Mouse (Mus musculus): Measurements from ENCODE around the gene Tns3. TPM values are rescaled to one million over a fixed set of nuclear protein-coding genes. Genes with fewer than 3 reads are reported as not detected.
A peak's percentile ranks its signal among the peaks of the same experiment; 100 is the strongest.

Gene Tns3
- polyA plus RNA-seq, 1 experiment, result 23.4 TPM

DNA sequence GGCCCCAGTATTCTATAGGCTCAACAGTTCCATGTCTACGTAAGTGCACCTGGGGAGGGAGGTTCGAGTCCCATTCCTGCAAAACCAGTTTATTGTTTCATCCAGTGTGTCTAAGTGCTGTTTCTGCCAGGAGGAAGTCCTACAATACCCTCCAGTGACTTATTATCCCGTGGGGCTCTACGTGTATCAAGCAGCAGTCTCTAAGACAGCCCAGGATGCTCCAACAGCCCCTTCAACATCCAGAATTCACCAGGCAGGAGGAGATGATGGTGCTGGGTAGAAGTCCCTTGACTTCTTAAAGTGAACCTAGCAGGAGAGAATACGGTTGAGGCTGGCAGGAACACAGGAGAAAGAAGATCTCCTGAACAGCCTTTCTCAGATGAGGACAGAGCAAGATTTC is 462 bp upstream of the Tns3 start:
- TF ChIP-seq TCF12 (IDR thresholded peaks at IDR 0.05; ENCODE audit: insufficient read depth, poor library complexity, severe bottlenecking) (no peak), POLR2AphosphoS2 (IDR thresholded peaks at IDR 0.05; ENCODE audit: insufficient read length, low read depth) (no peak), MYOG (IDR thresholded peaks at IDR 0.05; ENCODE audit: control insufficient read depth in 1 of 3, insufficient read depth in 1 of 3, insufficient read length in 2 of 3, low read depth in 2 of 3) (no peak), REST (IDR thresholded peaks at IDR 0.05; ENCODE audit: insufficient read depth, insufficient read length) (no peak), TCF3 (IDR thresholded peaks at IDR 0.05; ENCODE audit: insufficient read length, low read depth) (no peak), MAX (IDR thresholded peaks at IDR 0.05; ENCODE audit: low read depth) (no peak), USF1 (IDR thresholded peaks at IDR 0.05; ENCODE audit: low read depth) (no peak), SRF (IDR thresholded peaks at IDR 0.05; ENCODE audit: control insufficient read depth, insufficient read length, low read depth) (no peak), E2F4 (IDR thresholded peaks at IDR 0.05; ENCODE audit: insufficient read depth) (no peak), MYOD1 (IDR thresholded peaks at IDR 0.05; ENCODE audit: control insufficient read depth in 1 of 3, insufficient read length in 2 of 3, low read depth in 2 of 3) (no peak), CEBPB (IDR thresholded peaks at IDR 0.05; ENCODE audit: insufficient read depth, poor library complexity, severe bottlenecking) (no peak), POLR2A (IDR thresholded peaks at IDR 0.05; ENCODE audit: insufficient read length, low read depth) (no peak)
- Histone ChIP-seq H3K4me3 (peak overlapping the region; percentile 82), H3K27me3 (ENCODE audit: control insufficient read depth, insufficient read depth, insufficient read length) (no peaks in the 10 kb centered on the region), H3K36me3 (ENCODE audit: control insufficient read depth, insufficient read depth) (no peaks in the 10 kb centered on the region), H3K4me2 (ENCODE audit: low read depth) (peak overlapping the region; percentile 71), H3K79me2 (ENCODE audit: control insufficient read depth, insufficient read depth) (peaks cover 42% of the 10 kb centered on the region), H3ac (ENCODE audit: control insufficient read depth, insufficient read length) (peak overlapping the region; percentile 72)

DNA sequence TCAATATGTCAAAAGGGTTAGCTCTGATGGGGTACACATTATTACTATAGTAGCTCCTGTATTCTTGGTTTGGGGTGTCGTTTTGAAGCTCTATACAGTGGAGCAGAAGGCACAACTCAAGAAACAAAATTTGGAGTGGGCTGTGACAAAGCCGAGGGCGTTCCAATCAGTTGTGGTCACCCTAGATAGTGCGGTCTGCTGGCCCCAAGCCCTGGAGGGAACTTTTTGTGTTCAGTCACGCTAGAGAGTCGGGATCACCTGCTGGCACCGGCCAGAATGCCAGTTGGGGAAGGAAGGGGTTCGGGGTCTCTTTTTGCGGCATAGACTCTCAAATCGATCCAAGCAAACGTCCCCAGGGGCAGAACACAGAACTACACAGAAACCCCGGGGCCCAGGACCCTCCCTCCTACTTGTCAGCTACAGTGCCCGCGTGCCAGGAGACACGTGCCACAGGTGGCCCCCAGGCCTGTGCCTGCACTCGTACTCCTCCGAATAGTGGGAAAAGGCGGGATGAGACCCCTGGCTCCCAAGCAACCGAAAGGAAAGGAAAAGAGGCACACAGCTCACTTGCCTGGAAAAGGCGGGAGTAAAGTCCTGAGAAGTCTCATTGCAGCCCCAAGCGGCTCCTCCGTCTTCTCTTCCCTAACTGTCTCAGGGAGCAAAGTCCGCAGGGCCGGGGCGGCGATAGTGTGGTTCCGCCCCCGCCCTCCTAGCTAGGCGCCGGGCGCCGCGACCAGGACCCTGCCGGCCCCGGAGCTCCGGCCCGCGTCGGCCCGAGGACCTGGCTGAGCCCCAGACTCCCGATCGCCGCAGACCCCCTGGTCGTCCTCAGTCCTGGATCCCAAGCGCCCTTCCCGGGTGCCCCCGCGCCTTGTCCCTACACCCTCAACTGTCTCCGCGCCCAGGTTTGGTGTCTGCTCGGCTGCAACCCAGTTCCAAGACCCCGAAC is 617 bp downstream of the Tns3 start:
- Histone ChIP-seq H3K4me3 (peak overlapping the region; percentile 82), H3K79me2 (ENCODE audit: control insufficient read depth, insufficient read depth) (peaks cover 53% of the 10 kb centered on the region), H3K4me2 (ENCODE audit: low read depth) (peak overlapping the region; percentile 71), H3ac (ENCODE audit: control insufficient read depth, insufficient read length) (peak overlapping the region; percentile 72), H3K27me3 (ENCODE audit: control insufficient read depth, insufficient read depth, insufficient read length) (no peaks in the 10 kb centered on the region), H3K36me3 (ENCODE audit: control insufficient read depth, insufficient read depth) (no peaks in the 10 kb centered on the region)
- TF ChIP-seq POLR2A (IDR thresholded peaks at IDR 0.05; ENCODE audit: insufficient read length, low read depth) (peak; percentile 5), REST (IDR thresholded peaks at IDR 0.05; ENCODE audit: insufficient read depth, insufficient read length) (no peak)

DNA sequence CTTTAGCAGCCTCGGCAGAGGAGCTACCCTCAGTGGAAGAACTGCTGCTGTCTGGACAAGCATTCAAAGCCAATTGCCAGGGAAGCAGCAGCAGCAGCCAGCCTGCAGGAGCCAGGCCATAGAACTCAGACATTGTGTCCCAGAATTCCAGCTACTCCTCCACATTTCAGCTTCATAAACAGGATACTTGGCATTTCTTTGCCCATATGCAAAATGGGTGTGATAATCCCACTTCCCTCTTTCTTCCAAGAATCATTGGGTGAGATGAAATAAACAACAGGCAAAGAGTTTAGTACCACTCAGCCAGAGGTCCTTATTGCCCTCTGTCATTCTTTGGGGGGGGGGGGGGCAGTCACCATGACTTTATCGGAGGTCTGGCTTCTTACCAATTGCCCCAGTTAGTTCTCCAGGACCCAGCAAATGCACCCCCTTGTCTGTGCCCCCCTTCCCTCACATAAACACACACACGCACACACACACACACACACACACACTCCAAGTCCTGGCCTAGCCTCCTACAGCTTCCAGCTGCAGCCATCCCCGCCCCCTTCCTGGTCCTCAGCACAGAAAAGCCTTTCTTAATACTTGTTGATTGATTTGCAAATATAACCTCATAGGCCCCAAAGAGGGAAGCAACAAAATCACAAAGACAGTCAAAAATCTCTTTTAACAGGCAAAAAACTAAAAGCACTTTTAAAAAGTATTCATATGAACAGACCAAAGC is 1.5 kb downstream of the Tns3 start:
- Histone ChIP-seq H3K79me2 (ENCODE audit: control insufficient read depth, insufficient read depth) (peaks cover 61% of the 10 kb centered on the region), H3K36me3 (ENCODE audit: control insufficient read depth, insufficient read depth) (no peaks in the 10 kb centered on the region), H3ac (ENCODE audit: control insufficient read depth, insufficient read length) (peak overlapping the region; percentile 72), H3K4me3 (peak overlapping the region; percentile 82), H3K27me3 (ENCODE audit: control insufficient read depth, insufficient read depth, insufficient read length) (no peaks in the 10 kb centered on the region), H3K4me2 (ENCODE audit: low read depth) (peak overlapping the region; percentile 71)
- TF ChIP-seq E2F4 (IDR thresholded peaks at IDR 0.05; ENCODE audit: insufficient read depth) (no peak), CEBPB (IDR thresholded peaks at IDR 0.05; ENCODE audit: insufficient read depth, poor library complexity, severe bottlenecking) (no peak)

DNA sequence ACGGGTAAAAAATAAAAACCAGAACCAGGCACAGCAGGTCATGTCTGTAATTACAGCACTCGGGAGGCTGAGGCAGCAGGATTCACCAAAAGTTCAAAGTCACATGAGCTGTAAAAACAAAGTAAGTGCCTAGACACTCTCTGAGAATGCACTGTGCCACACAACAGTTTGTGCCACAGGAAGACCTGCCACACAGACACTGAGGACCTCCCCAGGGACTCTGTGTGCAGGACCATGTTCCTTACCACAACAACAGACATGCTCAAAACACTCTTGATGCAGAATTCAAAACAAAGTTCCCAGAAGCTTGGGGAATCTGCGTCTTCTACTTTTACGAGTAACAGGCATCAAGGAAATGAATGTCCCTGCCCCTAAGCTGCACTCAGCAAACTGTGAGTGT is 3.4 kb downstream of the Tns3 start:
- TF ChIP-seq MAX (IDR thresholded peaks at IDR 0.05; ENCODE audit: low read depth), result no peak
- no peak for TF ChIP-seq MYOD1 (IDR thresholded peaks at IDR 0.05; ENCODE audit: control insufficient read depth in 1 of 3, insufficient read length in 2 of 3, low read depth in 2 of 3)
- no peak for TF ChIP-seq E2F4 (IDR thresholded peaks at IDR 0.05; ENCODE audit: insufficient read depth)
- TF ChIP-seq REST (IDR thresholded peaks at IDR 0.05; ENCODE audit: insufficient read depth, insufficient read length), result no peak
- no peak for TF ChIP-seq SRF (IDR thresholded peaks at IDR 0.05; ENCODE audit: control insufficient read depth, insufficient read length, low read depth)
- TF ChIP-seq POLR2AphosphoS2 (IDR thresholded peaks at IDR 0.05; ENCODE audit: insufficient read length, low read depth), result no peak
- no peak for TF ChIP-seq TCF3 (IDR thresholded peaks at IDR 0.05; ENCODE audit: insufficient read length, low read depth)
- no peak for TF ChIP-seq USF1 (IDR thresholded peaks at IDR 0.05; ENCODE audit: low read depth)
- Histone ChIP-seq H3K4me2 (ENCODE audit: low read depth) (no peak overlapping the region), H3K27me3 (ENCODE audit: control insufficient read depth, insufficient read depth, insufficient read length) (no peaks in the 10 kb centered on the region), H3K4me3 (no peak overlapping the region), H3K79me2 (ENCODE audit: control insufficient read depth, insufficient read depth) (peaks cover 80% of the 10 kb centered on the region), H3ac (ENCODE audit: control insufficient read depth, insufficient read length) (no peak overlapping the region), H3K36me3 (ENCODE audit: control insufficient read depth, insufficient read depth) (no peaks in the 10 kb centered on the region)

DNA sequence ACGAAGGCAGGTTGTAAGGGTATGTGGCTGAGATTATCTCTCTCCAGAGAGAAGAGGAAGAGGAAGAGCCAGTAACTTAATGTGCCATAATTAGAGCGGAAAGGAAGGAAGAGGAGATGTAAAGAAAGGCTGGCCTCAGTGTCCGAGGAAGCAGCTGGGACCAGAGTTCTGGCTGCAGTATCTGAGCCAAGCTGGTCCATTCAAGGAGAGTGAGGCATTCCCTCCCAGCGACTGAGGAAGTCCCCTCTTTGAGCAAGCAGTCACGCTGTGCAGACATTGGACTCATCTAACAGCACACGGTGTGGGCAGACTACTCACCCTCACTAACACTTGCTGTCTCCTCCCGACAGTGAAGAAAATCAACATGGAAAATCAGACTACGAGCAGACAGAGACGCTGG is 4.5 kb downstream of the Tns3 start:
- H3K4me3 ChIP-seq, result no peak overlapping the region
- TF ChIP-seq REST (IDR thresholded peaks at IDR 0.05; ENCODE audit: insufficient read depth, insufficient read length) (no peak), MYOG (IDR thresholded peaks at IDR 0.05; ENCODE audit: control insufficient read depth in 1 of 3, insufficient read depth in 1 of 3, insufficient read length in 2 of 3, low read depth in 2 of 3) (no peak), POLR2A (IDR thresholded peaks at IDR 0.05; ENCODE audit: insufficient read length, low read depth) (no peak), MAX (IDR thresholded peaks at IDR 0.05; ENCODE audit: low read depth) (no peak), POLR2AphosphoS2 (IDR thresholded peaks at IDR 0.05; ENCODE audit: insufficient read length, low read depth) (no peak), SRF (IDR thresholded peaks at IDR 0.05; ENCODE audit: control insufficient read depth, insufficient read length, low read depth) (no peak), CEBPB (IDR thresholded peaks at IDR 0.05; ENCODE audit: insufficient read depth, poor library complexity, severe bottlenecking) (no peak), TCF12 (IDR thresholded peaks at IDR 0.05; ENCODE audit: insufficient read depth, poor library complexity, severe bottlenecking) (no peak), MYOD1 (IDR thresholded peaks at IDR 0.05; ENCODE audit: control insufficient read depth in 1 of 3, insufficient read length in 2 of 3, low read depth in 2 of 3) (no peak), TCF3 (IDR thresholded peaks at IDR 0.05; ENCODE audit: insufficient read length, low read depth) (no peak)

More for the DNA sequence above, 4.5 kb downstream of the Tns3 start:
- Histone ChIP-seq H3ac (ENCODE audit: control insufficient read depth, insufficient read length) (no peak overlapping the region), H3K36me3 (ENCODE audit: control insufficient read depth, insufficient read depth) (no peaks in the 10 kb centered on the region), H3K27me3 (ENCODE audit: control insufficient read depth, insufficient read depth, insufficient read length) (no peaks in the 10 kb centered on the region), H3K4me2 (ENCODE audit: low read depth) (no peak overlapping the region), H3K79me2 (ENCODE audit: control insufficient read depth, insufficient read depth) (peaks cover 91% of the 10 kb centered on the region)
